Mouse (Mus musculus) forebrain, embryonic 12.5 days (tissue): ENCODE measurements around the gene Atf7ip. TPM values are rescaled to one million over a fixed set of nuclear protein-coding genes. Genes with fewer than 3 reads are reported as not detected.

ENCODE experiments used
- ATAC-seq: fragments of 200-750 bp; cut with Nextera tagmentation; 2 replicates; pipeline ENCODE4 v1.8.0; 2017; ENCODE audit warnings: moderate TSS enrichment; ENCODE audit not compliant: low FRiP score
- H3K27ac ChIP-seq: fragments of 300-500 bp; sonication (generic); 2 replicates; pipeline ENCODE4 v1.5.1; 2016; ENCODE audit warnings: mild to moderate bottlenecking
- H3K27me3 ChIP-seq: fragments of 300-500 bp; sonication (generic); 2 replicates; pipeline ENCODE4 v1.6.1; 2016; ENCODE audit warnings: mild to moderate bottlenecking
- H3K36me3 ChIP-seq: fragments of 300-500 bp; sonication (generic); replicated peaks from 2 replicates; pipeline ENCODE4 v1.6.1; 2016; ENCODE audit warnings: mild to moderate bottlenecking
- H3K4me1 ChIP-seq: fragments of 300-500 bp; sonication (generic); 2 replicates; pipeline ENCODE4 v1.6.1; 2016
- H3K4me2 ChIP-seq: fragments of 300-500 bp; sonication (generic); 2 replicates; pipeline ENCODE4 v1.6.1; 2016; ENCODE audit warnings: mild to moderate bottlenecking, moderate library complexity
- H3K4me3 ChIP-seq: fragments of 300-500 bp; sonication (generic); replicated peaks from 2 replicates; pipeline ENCODE4 v1.5.1; 2016; ENCODE audit warnings: mild to moderate bottlenecking
- H3K9ac ChIP-seq: fragments of 300-500 bp; sonication (generic); 2 replicates; pipeline ENCODE4 v1.6.1; 2016; ENCODE audit warnings: mild to moderate bottlenecking
- H3K9me3 ChIP-seq: fragments of 300-500 bp; sonication (generic); 2 replicates; pipeline ENCODE4 v1.6.1; 2016
- WGBS: fragments of 180-500 bp; shearing (Covaris S2); methylation state at CpG from one replicate; pipeline ENCODE4 v1.1.7; 2016; 5-methylcytosine and 5-hydroxymethylcytosine counted together
- polyA plus RNA-seq: library from polyadenylated mRNA; unstranded; fragments of >200 nt; fragmentation: Nextera tagmentation; extraction: Ambion mirVana; gene quantifications from 2 replicates; pipeline ENCODE4 v1.2.1, GENCODE M21; 2016

The Atf7ip gene
- polyA plus RNA-seq, 1 experiment from 2014 or later: 63.2 TPM

GRCm38 (mm10) chr6:136490516-136491475 lies 15.2 kb upstream of the Atf7ip start:
- ATAC-seq: no peak
- no peak overlapping the region for H3K4me2 ChIP-seq

GRCm38 (mm10) chr6:136491631-136492030 lies 14.3 kb upstream of the Atf7ip start:
- no peak for ATAC-seq
- H3K4me3 ChIP-seq: no peak overlapping the region
- H3K27ac ChIP-seq: no peak overlapping the region
- 89% methylated on average over 5 of the region's 5 CpGs for WGBS
- H3K4me1 ChIP-seq: no peaks in the 10 kb centered on the region
- no peaks in the 10 kb centered on the region for H3K27me3 ChIP-seq
- no peak overlapping the region for H3K9ac ChIP-seq
- no peaks in the 10 kb centered on the region for H3K36me3 ChIP-seq
- H3K9me3 ChIP-seq: no peaks in the 10 kb centered on the region
- H3K4me2 ChIP-seq: no peak overlapping the region

More at GRCm38 (mm10) chr6:136490516-136491475, 15.2 kb upstream of the Atf7ip start:
- Histone ChIP-seq H3K36me3 (no peaks in the 10 kb centered on the region), H3K27me3 (no peaks in the 10 kb centered on the region), H3K27ac (no peak overlapping the region), H3K4me1 (no peaks in the 10 kb centered on the region), H3K9me3 (no peaks in the 10 kb centered on the region), H3K9ac (no peak overlapping the region), H3K4me3 (no peak overlapping the region)
- 69% methylated on average over 6 of the region's 6 CpGs for WGBS

DNA sequence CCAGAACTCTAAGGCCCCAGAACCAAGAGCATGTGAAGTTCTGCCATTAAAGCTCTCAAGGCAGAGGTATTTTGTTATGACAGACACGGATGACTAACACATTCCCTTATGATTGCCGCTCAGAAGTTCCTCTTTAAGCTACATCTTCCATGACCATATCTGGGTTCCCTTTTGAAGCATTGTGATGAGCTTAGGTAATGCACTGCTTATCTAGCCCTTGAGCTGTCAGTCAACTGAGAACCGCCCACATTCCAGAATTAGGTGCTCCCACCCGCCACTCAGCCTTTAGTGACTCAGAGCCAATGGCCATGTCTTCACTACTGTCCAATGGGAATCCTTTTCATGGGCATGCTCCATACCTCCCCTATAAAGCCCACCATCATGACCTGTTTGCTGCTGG lies 13.7 kb upstream of the Atf7ip start:
- Histone ChIP-seq H3K4me3 (no peak overlapping the region), H3K9ac (no peak overlapping the region), H3K27me3 (no peaks in the 10 kb centered on the region), H3K4me1 (no peaks in the 10 kb centered on the region), H3K9me3 (no peaks in the 10 kb centered on the region), H3K27ac (no peak overlapping the region), H3K4me2 (no peak overlapping the region), H3K36me3 (no peaks in the 10 kb centered on the region)
- 86% methylated on average over 4 of the region's 4 CpGs for WGBS
- ATAC-seq: no peak

DNA sequence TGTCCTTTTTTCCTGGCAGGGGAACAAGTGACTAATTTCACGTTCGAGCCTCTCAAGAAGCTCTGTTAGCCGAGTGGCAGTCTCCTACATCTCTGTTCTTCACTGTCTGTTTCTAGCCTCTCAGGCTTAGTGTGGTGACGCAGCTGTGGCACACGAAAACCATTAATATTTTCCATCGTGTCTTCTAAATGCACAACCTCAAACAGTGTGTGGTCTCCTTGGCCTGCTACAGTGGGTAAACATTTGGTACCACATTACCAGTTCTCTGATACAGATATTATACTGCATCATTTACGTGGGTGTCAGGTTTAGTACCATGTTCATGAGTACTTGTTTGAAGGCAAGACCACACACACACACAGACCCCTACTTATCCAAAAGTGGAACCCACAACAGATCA lies 12.5 kb upstream of the Atf7ip start:
- Histone ChIP-seq H3K9me3 (no peaks in the 10 kb centered on the region), H3K27ac (no peak overlapping the region), H3K4me2 (no peak overlapping the region), H3K9ac (no peak overlapping the region), H3K36me3 (no peaks in the 10 kb centered on the region), H3K4me3 (no peak overlapping the region), H3K27me3 (no peaks in the 10 kb centered on the region), H3K4me1 (no peaks in the 10 kb centered on the region)
- ATAC-seq: no peak
- 94% methylated on average over 7 of the region's 7 CpGs for WGBS

- Histone ChIP-seq H3K9ac (no peak overlapping the region), H3K27ac (no peak overlapping the region), H3K4me1 (no peaks in the 10 kb centered on the region), H3K27me3 (no peaks in the 10 kb centered on the region), H3K36me3 (no peaks in the 10 kb centered on the region), H3K4me3 (no peak overlapping the region), H3K4me2 (no peak overlapping the region), H3K9me3 (no peaks in the 10 kb centered on the region)
- no peak for ATAC-seq
- WGBS: 90% methylated on average over 12 of the region's 12 CpGs
These were observed 11.8 kb upstream of the Atf7ip start for GRCm38 (mm10) chr6:136493910-136494751.

- Histone ChIP-seq H3K4me2 (no peak overlapping the region), H3K4me3 (no peak overlapping the region), H3K36me3 (no peaks in the 10 kb centered on the region), H3K9ac (no peak overlapping the region), H3K4me1 (no peaks in the 10 kb centered on the region), H3K27me3 (no peaks in the 10 kb centered on the region), H3K27ac (no peak overlapping the region), H3K9me3 (no peaks in the 10 kb centered on the region)
- no peak for ATAC-seq
- 94% methylated on average over 12 of the region's 12 CpGs for WGBS
These were observed 10.9 kb upstream of the Atf7ip start for GRCm38 (mm10) chr6:136495023-136495422.

DNA sequence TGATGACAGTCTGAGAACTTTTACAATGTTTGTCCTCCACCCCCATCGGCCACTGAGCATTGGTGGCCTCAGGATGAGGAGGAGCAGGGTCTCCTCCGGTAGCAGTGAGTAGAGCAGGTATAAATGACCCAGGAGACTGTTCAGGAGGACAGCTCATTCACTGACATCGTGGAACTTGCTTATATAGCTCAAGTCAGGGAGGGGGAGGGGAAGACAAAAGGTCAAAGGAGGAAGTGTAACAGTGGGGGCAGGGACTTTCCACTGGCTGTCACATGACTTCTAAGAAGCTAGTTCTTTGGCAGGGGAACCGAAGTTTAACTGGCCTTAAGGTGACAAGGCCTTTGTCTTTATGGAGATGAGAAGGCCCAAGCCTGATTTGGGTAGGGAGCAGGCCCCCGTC lies 8.2 kb upstream of the Atf7ip start:
- Histone ChIP-seq H3K4me3 (no peak overlapping the region), H3K9ac (no peak overlapping the region), H3K9me3 (no peaks in the 10 kb centered on the region), H3K4me1 (no peaks in the 10 kb centered on the region), H3K27me3 (no peaks in the 10 kb centered on the region), H3K4me2 (no peak overlapping the region), H3K36me3 (no peaks in the 10 kb centered on the region), H3K27ac (no peak overlapping the region)
- no peak for ATAC-seq
- 70% methylated on average over 5 of the region's 5 CpGs for WGBS

- ATAC-seq: no peak
- no peaks in the 10 kb centered on the region for H3K27me3 ChIP-seq
- H3K4me3 ChIP-seq: no peak overlapping the region
- WGBS: 59% methylated on average over 10 of the region's 10 CpGs
- no peak overlapping the region for H3K27ac ChIP-seq
- no peaks in the 10 kb centered on the region for H3K36me3 ChIP-seq
- no peak overlapping the region for H3K9ac ChIP-seq
- H3K4me2 ChIP-seq: no peak overlapping the region
- no peaks in the 10 kb centered on the region for H3K9me3 ChIP-seq
- no peaks in the 10 kb centered on the region for H3K4me1 ChIP-seq
These were observed 6.5 kb upstream of the Atf7ip start for GRCm38 (mm10) chr6:136499292-136499977.

GRCm38 (mm10) chr6:136508652-136509051 lies 2.7 kb downstream of the Atf7ip start:
- Histone ChIP-seq H3K36me3 (no peaks in the 10 kb centered on the region), H3K4me1 (no peaks in the 10 kb centered on the region), H3K27me3 (no peaks in the 10 kb centered on the region), H3K9ac (no peak overlapping the region), H3K4me3 (no peak overlapping the region), H3K27ac (no peak overlapping the region), H3K9me3 (no peaks in the 10 kb centered on the region), H3K4me2 (no peak overlapping the region)
- ATAC-seq: no peak
- 89% methylated on average over 3 of the region's 3 CpGs for WGBS

GRCm38 (mm10) chr6:136510945-136511344 lies 5.0 kb downstream of the Atf7ip start:
- peaks cover 8% of the 10 kb centered on the region; the same call in 1 of the 2 replicates for H3K9me3 ChIP-seq
- no peaks in the 10 kb centered on the region for H3K27me3 ChIP-seq
- no peak overlapping the region for H3K4me2 ChIP-seq
- no peaks in the 10 kb centered on the region for H3K36me3 ChIP-seq
- 41% methylated on average over 7 of the region's 7 CpGs for WGBS
- ATAC-seq: no peak
- no peak overlapping the region for H3K27ac ChIP-seq
- H3K4me3 ChIP-seq: no peak overlapping the region
- H3K4me1 ChIP-seq: no peaks in the 10 kb centered on the region
- no peak overlapping the region for H3K9ac ChIP-seq

GRCm38 (mm10) chr6:136512351-136512750 lies 6.4 kb downstream of the Atf7ip start:
- H3K4me1 ChIP-seq: no peaks in the 10 kb centered on the region
- H3K27me3 ChIP-seq: 0 out of 2 replicates have a peak, but pooled peaks cover 2% of the 10 kb centered on the region
- H3K36me3 ChIP-seq: no peaks in the 10 kb centered on the region
- H3K9me3 ChIP-seq: peaks cover 8% of the 10 kb centered on the region; the same call in 1 of the 2 replicates
- H3K4me2 ChIP-seq: no peak overlapping the region
- H3K4me3 ChIP-seq: no peak overlapping the region
- no peak for ATAC-seq
- H3K27ac ChIP-seq: no peak overlapping the region
- H3K9ac ChIP-seq: no peak overlapping the region
- 85% methylated on average over 3 of the region's 3 CpGs for WGBS

DNA sequence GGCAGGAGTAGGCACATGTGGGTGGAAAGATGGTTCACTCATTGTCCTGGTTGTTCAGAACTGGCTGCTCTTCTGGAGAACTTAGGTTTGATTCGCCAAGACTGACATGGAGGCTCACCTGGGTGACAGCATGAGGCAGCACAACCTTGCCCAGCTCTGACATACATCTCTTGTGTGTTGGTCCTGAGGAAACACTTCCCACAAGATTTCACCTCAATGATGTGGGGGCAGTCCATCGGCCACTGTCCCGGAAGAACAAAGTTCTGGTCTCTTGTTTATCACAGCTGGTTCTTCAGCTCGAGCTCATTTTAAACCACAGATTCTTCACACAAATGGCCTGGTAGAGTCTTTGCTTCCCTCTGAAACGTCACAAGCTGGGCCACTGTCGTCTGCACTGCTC lies 10.7 kb downstream of the Atf7ip start:
- 94% methylated on average over 6 of the region's 6 CpGs for WGBS

More for the DNA sequence above, 10.7 kb downstream of the Atf7ip start:
- H3K27me3 ChIP-seq: 0 out of 2 replicates have a peak, but pooled peaks cover 2% of the 10 kb centered on the region
- H3K4me1 ChIP-seq: 0 out of 2 replicates have a peak, but pooled peaks cover 3% of the 10 kb centered on the region
- H3K9me3 ChIP-seq: peaks cover 8% of the 10 kb centered on the region; the same call in 1 of the 2 replicates
- no peak for ATAC-seq
- no peak overlapping the region for H3K4me3 ChIP-seq
- H3K27ac ChIP-seq: no peak overlapping the region
- no peaks in the 10 kb centered on the region for H3K36me3 ChIP-seq
- no peak overlapping the region for H3K9ac ChIP-seq
- no peak overlapping the region for H3K4me2 ChIP-seq
